Mouse (Mus musculus): ENCODE measurements around the gene Micu2. TPM values are rescaled to one million over a fixed set of nuclear protein-coding genes. Genes with fewer than 3 reads are reported as not detected.

Micu2 gene
- polyA plus RNA-seq, 1 experiment from 2014 or later = 41.5 TPM

DNA sequence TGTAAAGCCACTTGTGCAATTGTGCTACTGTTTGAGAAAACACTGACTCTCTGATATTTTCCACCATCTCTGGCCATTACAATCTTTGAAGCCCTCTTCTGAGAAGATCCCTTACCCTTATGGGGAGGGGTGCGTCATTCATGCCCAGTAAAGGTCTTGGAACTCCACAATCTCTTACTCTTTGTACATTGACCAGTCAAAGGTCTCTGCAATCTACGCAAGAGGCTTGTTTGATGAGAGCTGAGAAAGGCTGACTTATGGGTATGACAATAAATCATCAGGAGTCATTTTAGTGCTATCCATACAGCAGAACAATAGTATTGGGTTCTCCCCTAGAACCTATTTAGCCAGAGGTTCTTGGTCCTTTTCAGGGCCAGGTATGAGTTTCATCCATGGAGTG lies 9.9 kb downstream of the Micu2 start:
- no peak overlapping the region for H3K9ac ChIP-seq
- H3K36me3 ChIP-seq = peaks cover 16% of the 10 kb centered on the region
- H3K4me2 ChIP-seq = no peak overlapping the region
- H3K27me3 ChIP-seq = no peaks in the 10 kb centered on the region
- DNase-seq (no peak), ATAC-seq (ENCODE audit: low read depth) (no peak)
- H3K9me3 ChIP-seq (replicated peaks) = no peaks in the 10 kb centered on the region
- H3K4me3 ChIP-seq (replicated peaks) = no peak overlapping the region
- 82% methylated on average over 2 of the region's 2 CpGs for WGBS (ENCODE audit: insufficient replicate concordance)
- no peaks in the 10 kb centered on the region for H3K4me1 ChIP-seq (replicated peaks)
- H3K27ac ChIP-seq = no peak overlapping the region

DNA sequence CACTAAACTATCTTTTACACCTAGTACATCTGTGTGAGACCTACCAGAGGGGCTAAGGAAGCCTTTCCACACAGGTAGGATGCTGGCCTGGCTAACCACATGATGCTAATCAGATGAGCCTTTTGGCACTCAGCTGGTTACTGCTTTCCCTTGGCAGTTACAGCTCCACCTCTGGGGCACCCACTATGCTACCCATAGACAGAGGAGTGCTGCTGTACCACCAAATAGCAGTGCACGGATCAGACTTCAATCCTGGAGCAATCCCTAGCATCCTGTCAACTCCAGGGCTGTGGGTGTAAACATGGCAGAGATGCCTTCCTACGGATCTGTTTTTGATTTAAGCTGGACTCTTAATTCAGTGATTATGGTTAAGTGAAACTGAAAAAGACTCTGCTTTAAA lies 13.3 kb downstream of the Micu2 start:
- peaks cover 4% of the 10 kb centered on the region for H3K4me1 ChIP-seq (replicated peaks)
- no peaks in the 10 kb centered on the region for H3K27me3 ChIP-seq
- ATAC-seq (ENCODE audit: low read depth) = no peak
- H3K36me3 ChIP-seq = peaks cover 8% of the 10 kb centered on the region; the same call in 1 of the 2 replicates
- no peak overlapping the region for H3K4me3 ChIP-seq (replicated peaks)
- 67% methylated on average over 2 of the region's 2 CpGs for WGBS (ENCODE audit: insufficient replicate concordance)
- no peak overlapping the region for H3K9ac ChIP-seq
- no peak overlapping the region for H3K4me2 ChIP-seq
- H3K27ac ChIP-seq = no peak overlapping the region
- DNase-seq = no peak
- no peaks in the 10 kb centered on the region for H3K9me3 ChIP-seq (replicated peaks)

DNA sequence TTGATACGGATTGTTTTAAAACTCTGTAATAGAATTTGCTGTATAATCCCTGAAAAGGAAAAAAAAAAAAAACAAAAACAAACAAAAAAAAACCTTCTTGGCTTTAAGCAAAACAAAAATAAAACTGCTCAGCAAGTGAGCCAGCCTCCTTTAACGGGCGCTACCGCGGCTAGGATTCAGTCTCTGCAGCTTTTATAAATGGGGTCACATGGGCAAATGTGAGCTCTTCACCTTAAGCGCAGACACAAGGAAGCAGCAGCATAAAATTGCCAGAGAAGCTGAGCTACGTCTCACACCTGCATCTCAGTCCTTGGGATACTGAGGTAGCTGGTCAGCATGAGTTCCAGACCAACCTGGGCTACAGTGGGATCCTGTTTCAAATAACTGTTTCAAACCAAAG lies 16.6 kb downstream of the Micu2 start:
- no peak for DNase-seq
- Histone ChIP-seq H3K9me3 (replicated peaks) (no peaks in the 10 kb centered on the region), H3K4me2 (no peak overlapping the region), H3K4me1 (replicated peaks) (peaks cover 4% of the 10 kb centered on the region), H3K36me3 (0 out of 2 replicates have a peak, but pooled peaks cover under 1% of the 10 kb centered on the region), H3K27ac (no peak overlapping the region), H3K9ac (no peak overlapping the region), H3K27me3 (no peaks in the 10 kb centered on the region), H3K4me3 (replicated peaks) (no peak overlapping the region)
- WGBS (ENCODE audit: insufficient replicate concordance) = 52% methylated on average over 7 of the region's 7 CpGs
- no peak for ATAC-seq (ENCODE audit: low read depth)

DNA sequence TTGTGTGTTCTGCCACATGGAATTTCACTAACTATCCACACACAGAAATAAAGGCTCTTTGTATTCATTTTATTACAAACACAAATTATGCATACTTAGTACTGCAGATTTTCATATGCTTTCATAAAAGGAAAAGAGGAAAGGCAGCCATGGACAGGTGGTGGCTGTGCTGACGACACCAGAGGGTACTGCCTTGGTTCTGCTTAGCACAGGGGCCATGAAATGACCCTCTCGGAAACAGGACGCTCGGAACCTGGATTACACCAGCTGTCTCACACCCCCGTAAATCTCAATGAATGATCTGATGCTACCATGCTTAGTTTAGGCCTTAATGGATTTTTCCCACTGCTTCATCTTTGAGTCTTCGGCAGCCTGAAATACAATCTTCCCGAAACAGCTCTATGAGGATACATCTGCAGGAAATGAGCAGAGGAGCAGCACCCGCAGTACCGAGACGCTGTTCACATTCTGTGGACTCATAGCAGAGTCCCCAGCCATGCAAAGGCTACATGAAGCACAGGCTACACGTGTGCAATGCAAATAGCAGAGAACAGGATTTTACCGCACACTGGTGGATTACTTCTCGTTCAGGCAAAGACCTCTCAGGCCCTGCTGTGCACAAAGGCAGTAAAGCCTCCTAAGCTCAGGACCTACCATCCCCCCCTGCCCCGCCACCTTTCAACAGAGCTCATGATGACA lies 17.2 kb downstream of the Micu2 start:
- no peak overlapping the region for H3K27ac ChIP-seq
- no peak overlapping the region for H3K4me3 ChIP-seq (replicated peaks)
- no peaks in the 10 kb centered on the region for H3K9me3 ChIP-seq (replicated peaks)
- H3K4me2 ChIP-seq = no peak overlapping the region
- ATAC-seq (ENCODE audit: low read depth) (no peak), DNase-seq (no peak)
- H3K9ac ChIP-seq = no peak overlapping the region
- no peaks in the 10 kb centered on the region for H3K36me3 ChIP-seq
- no peaks in the 10 kb centered on the region for H3K27me3 ChIP-seq
- WGBS (ENCODE audit: insufficient replicate concordance) = 50% methylated on average over 14 of the region's 14 CpGs
- H3K4me1 ChIP-seq (replicated peaks) = peaks cover 4% of the 10 kb centered on the region

DNA sequence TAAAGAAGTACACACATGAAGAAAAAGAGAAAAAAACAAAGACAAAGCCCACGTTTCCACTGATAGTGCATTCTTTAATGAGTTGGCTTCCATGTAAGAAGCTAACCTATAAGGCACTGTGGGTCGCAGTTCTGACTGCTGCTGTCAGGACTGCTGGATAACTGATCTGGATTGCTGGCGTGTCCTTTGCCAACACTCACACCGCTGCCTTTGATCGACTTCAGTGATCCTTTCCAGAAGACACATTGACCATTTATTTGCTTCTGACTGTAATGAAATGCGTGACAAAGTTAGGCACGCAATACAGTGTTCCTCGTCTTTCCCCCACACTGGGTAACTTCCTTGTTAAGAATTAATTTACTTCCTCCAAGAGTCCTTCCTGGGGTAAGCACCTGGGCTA lies 18.3 kb downstream of the Micu2 start:
- Histone ChIP-seq H3K27me3 (no peaks in the 10 kb centered on the region), H3K9ac (no peak overlapping the region), H3K4me3 (replicated peaks) (no peak overlapping the region), H3K4me2 (no peak overlapping the region), H3K27ac (no peak overlapping the region), H3K9me3 (replicated peaks) (no peaks in the 10 kb centered on the region), H3K4me1 (replicated peaks) (peaks cover 4% of the 10 kb centered on the region), H3K36me3 (no peaks in the 10 kb centered on the region)
- WGBS (ENCODE audit: insufficient replicate concordance) = 75% methylated on average over 8 of the region's 8 CpGs
- ATAC-seq (ENCODE audit: low read depth) = no peak
- DNase-seq = no peak

DNA sequence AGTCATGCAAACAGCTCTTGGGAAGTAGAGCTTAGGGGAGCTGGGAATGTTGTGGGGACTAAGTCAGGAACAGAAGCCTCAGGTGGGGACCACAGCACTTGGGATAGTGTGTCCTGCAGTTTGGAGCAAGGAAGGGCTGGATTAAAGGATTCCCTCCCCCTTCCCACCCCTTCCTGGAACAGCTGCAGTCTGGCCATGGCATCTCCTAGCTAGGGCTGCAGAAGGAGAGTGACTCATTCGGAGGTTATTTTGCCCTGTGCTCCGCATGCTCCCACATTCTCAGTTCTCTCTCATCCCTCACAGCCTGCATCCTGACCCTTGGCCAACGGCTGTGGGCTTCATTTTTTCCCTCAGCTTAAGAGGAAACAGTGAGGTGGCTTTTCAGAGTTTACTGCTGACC lies 18.9 kb downstream of the Micu2 start:
- Histone ChIP-seq H3K9me3 (replicated peaks) (no peaks in the 10 kb centered on the region), H3K27me3 (no peaks in the 10 kb centered on the region), H3K27ac (no peak overlapping the region), H3K36me3 (no peaks in the 10 kb centered on the region), H3K4me3 (replicated peaks) (no peak overlapping the region), H3K4me1 (replicated peaks) (peaks cover 4% of the 10 kb centered on the region), H3K4me2 (no peak overlapping the region), H3K9ac (no peak overlapping the region)
- ATAC-seq (ENCODE audit: low read depth) (no peak), DNase-seq (no peak)
- WGBS (ENCODE audit: insufficient replicate concordance) = 64% methylated on average over 3 of the region's 3 CpGs

DNA sequence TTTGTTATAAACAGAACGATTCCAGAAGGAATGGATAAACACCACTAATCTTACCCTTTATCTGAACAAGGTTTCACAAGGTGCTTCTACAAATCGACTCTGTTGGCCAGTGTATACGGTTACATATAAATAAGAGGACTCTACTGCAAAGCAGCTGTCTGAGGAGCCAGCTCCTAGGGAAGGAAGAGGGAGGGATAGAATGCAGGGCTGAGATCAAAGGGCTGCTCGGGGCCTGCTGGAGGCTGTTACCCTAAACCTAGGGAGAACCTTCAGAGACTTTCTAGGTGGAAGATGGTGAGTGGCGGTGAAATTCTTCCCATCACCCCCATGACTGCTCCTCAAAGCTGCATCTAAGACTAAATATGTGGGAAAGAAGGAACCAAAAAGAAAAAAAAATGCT lies 20.9 kb downstream of the Micu2 start:
- H3K27me3 ChIP-seq = no peaks in the 10 kb centered on the region
- no peak for DNase-seq
- H3K9me3 ChIP-seq (replicated peaks) = no peaks in the 10 kb centered on the region
- no peak for ATAC-seq (ENCODE audit: low read depth)
- no peak overlapping the region for H3K4me2 ChIP-seq
- no peak overlapping the region for H3K4me3 ChIP-seq (replicated peaks)
- no peak overlapping the region for H3K9ac ChIP-seq
- H3K27ac ChIP-seq = no peak overlapping the region
- peaks cover 4% of the 10 kb centered on the region for H3K4me1 ChIP-seq (replicated peaks)
- no peaks in the 10 kb centered on the region for H3K36me3 ChIP-seq
- 57% methylated on average over 5 of the region's 5 CpGs for WGBS (ENCODE audit: insufficient replicate concordance)

DNA sequence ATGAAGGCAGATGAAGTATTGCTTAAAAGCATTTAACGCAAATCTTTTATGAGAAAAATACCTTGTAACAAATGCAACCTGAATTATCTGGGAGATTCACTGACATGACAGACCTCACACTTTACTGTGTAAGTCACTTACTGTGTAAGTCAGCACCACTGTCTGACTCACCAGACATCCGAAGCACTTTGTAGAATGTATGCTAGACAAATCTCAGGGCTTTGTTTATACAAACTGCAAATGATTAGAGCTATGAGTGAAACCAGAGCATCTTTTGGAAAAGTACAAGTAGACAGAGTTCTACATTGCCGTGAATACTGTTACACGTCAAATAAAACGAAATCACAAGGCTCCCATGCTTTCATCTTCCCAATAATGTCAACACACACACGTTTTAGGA lies 23.4 kb downstream of the Micu2 start:
- WGBS (ENCODE audit: insufficient replicate concordance) = 70% methylated on average over 6 of the region's 6 CpGs
- no peaks in the 10 kb centered on the region for H3K27me3 ChIP-seq
- H3K27ac ChIP-seq = no peak overlapping the region
- no peak overlapping the region for H3K4me3 ChIP-seq (replicated peaks)
- H3K9me3 ChIP-seq (replicated peaks) = no peaks in the 10 kb centered on the region
- ATAC-seq (ENCODE audit: low read depth) = no peak
- H3K9ac ChIP-seq = no peak overlapping the region
- no peak for DNase-seq
- no peaks in the 10 kb centered on the region for H3K4me1 ChIP-seq (replicated peaks)
- H3K4me2 ChIP-seq = no peak overlapping the region
- H3K36me3 ChIP-seq = no peaks in the 10 kb centered on the region

DNA sequence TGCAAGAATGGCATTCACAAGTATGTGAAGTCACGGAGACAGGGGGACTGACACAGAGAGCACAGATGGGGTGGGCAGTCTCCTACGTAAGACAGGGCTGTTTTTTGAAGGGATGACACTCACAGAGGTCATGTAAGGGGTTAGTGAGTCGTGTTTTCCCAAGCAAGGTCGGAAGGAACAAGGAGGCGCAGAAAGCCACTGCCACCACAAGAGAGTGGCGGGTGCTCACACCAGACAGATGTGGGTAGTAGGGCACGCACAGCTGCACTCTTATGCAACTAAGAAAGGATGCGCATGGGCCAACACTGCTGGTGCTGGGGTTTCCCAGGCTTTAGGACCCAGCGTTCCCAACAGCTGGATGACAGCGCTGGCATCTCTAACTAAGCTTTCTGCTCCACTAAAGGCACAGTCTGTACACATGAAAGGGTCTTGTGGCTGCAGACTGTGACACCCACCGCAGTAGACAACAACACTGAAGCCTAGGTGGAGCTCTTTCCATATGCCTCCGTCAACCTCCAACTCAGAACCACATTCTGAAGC lies 27.0 kb downstream of the Micu2 start:
- no peak for ATAC-seq (ENCODE audit: low read depth)
- H3K4me3 ChIP-seq (replicated peaks) = no peak overlapping the region
- H3K9ac ChIP-seq = no peak overlapping the region

DNA sequence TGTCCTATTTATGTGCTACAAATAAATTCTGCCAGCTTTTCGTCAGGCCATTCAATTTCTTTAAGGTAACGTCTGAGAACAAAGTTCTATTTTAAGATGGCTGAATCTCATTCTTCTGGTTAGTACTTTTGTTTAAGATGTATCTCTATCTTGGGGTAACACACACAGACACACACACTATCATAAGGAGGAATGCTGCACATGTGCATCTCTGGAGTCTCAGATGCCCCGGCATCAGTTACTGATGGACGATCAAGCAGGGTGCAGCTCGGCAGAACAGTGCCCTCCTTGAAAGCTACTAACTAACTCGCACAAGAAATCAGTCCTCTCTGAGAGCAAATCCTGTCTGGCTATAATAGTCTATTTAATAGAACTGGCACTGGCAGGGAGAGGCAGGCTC lies 30.2 kb downstream of the Micu2 start:
- H3K4me2 ChIP-seq = peak overlapping the region; percentile 26; the same call in 1 of the 2 replicates
- peak; percentile 76 for ATAC-seq (ENCODE audit: low read depth)
- H3K27me3 ChIP-seq = no peaks in the 10 kb centered on the region
- peaks cover 3% of the 10 kb centered on the region; the same call in 1 of the 2 replicates for H3K36me3 ChIP-seq
- H3K4me3 ChIP-seq (replicated peaks) = no peak overlapping the region
- peak overlapping the region; percentile 26; the same call in 1 of the 2 replicates for H3K9ac ChIP-seq
- H3K27ac ChIP-seq = peak overlapping the region; percentile 72
- no peaks in the 10 kb centered on the region for H3K9me3 ChIP-seq (replicated peaks)
- DNase-seq = peak; percentile 29
- 50% methylated on average over 6 of the region's 6 CpGs for WGBS (ENCODE audit: insufficient replicate concordance)
- H3K4me1 ChIP-seq (replicated peaks) = peaks cover 37% of the 10 kb centered on the region

More for the DNA sequence above, 27.0 kb downstream of the Micu2 start:
- 73% methylated on average over 12 of the region's 12 CpGs for WGBS (ENCODE audit: insufficient replicate concordance)
- DNase-seq = no peak
- H3K4me1 ChIP-seq (replicated peaks) = peaks cover 34% of the 10 kb centered on the region
- no peak overlapping the region for H3K4me2 ChIP-seq
- H3K9me3 ChIP-seq (replicated peaks) = no peaks in the 10 kb centered on the region
- H3K36me3 ChIP-seq = peaks cover 3% of the 10 kb centered on the region; the same call in 1 of the 2 replicates
- no peaks in the 10 kb centered on the region for H3K27me3 ChIP-seq
- no peak overlapping the region for H3K27ac ChIP-seq

DNA sequence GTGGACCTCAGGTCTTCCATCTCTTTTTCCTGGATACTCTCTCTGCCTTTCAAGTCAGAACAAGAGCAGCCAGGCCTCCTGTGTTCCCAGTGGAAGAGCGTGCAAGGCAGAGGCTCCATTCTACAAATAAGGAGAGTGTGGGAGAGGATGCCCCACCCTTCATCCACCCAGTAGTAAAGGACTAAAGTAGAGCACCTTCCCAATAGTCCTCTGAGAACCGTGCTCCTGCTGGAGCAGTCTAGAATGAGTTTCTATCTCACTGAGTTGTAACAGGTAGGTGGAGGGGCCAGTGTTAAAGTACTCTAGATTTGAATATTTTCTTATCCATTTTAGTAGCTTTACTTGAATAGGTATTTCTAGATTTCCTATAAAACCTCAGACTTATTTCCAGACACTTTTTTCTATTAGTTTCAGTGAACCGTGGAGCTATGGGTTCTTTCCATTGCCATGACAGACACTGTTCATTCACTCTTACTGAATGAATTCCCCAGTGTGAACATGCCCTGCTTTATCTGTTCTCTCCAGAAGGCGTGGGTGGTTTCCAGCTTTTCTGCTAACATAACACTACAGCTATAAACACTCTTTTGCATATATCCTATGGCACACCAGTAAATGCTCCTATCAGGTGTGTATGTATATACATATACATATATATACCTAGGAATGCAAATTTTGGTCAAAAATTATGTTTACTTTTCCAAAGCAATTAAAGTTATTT lies 31.8 kb downstream of the Micu2 start:
- peak; percentile 93 for ATAC-seq (ENCODE audit: low read depth)
- H3K4me3 ChIP-seq (replicated peaks) = no peak overlapping the region
- H3K36me3 ChIP-seq = peaks cover 3% of the 10 kb centered on the region; the same call in 1 of the 2 replicates
- DNase-seq = peak; percentile 61
- no peaks in the 10 kb centered on the region for H3K9me3 ChIP-seq (replicated peaks)
- peak overlapping the region; percentile 30 for H3K4me2 ChIP-seq
- no peaks in the 10 kb centered on the region for H3K27me3 ChIP-seq
- peak overlapping the region; percentile 83 for H3K27ac ChIP-seq
- H3K4me1 ChIP-seq (replicated peaks) = peaks cover 41% of the 10 kb centered on the region
- WGBS (ENCODE audit: insufficient replicate concordance) = 41% methylated on average over 4 of the region's 4 CpGs
- peak overlapping the region; percentile 17; the same call in 1 of the 2 replicates for H3K9ac ChIP-seq
